Mouse (Mus musculus): Measurements from ENCODE around the gene Cd300ld3. TPM values are rescaled to one million over a fixed set of nuclear protein-coding genes. Genes with fewer than 3 reads are reported as not detected.

The Cd300ld3 gene
- total and polyA plus RNA-seq, 2 experiments from 2014 or later = not detected

- WGBS = 90% methylated on average over 5 of the region's 5 CpGs
- Histone ChIP-seq H3K4me2 (ENCODE audit: low read depth, low read length) (no peak overlapping the region), H3K9ac (replicated peaks; ENCODE audit: low read length) (no peak overlapping the region), H3K4me3 (ENCODE audit: low read length) (no peak overlapping the region), H3K36me3 (ENCODE audit: insufficient read depth, low read length) (no peaks in the 10 kb centered on the region), H3K27ac (no peak overlapping the region), H3K9me3 (ENCODE audit: low read length) (no peaks in the 10 kb centered on the region), H3K4me1 (ENCODE audit: insufficient read depth, low read length) (no peaks in the 10 kb centered on the region), H3K27me3 (ENCODE audit: insufficient read depth, low read length) (no peaks in the 10 kb centered on the region)
- no peak for DNase-seq (ENCODE audit: low spot score)
- no peak for ATAC-seq
- no peak for TF ChIP-seq CTCF (IDR thresholded peaks at IDR 0.05; ENCODE audit: low read depth)
Measured at GRCm38 (mm10) chr11:115004070-115004469, 44.1 kb downstream of the Cd300ld3 start.

- no peak within 1 kb of the TSS for H3K4me3 ChIP-seq (ENCODE audit: low read length)
- H3K9me3 ChIP-seq (ENCODE audit: low read length) = no peaks in the 10 kb centered on the region
- H3K4me2 ChIP-seq (ENCODE audit: low read depth, low read length) = no peak within 1 kb of the TSS
- DNase-seq (ENCODE audit: low spot score) (no peak), ATAC-seq (no peak)
- H3K27me3 ChIP-seq (ENCODE audit: insufficient read depth, low read length) = no peaks in the 10 kb centered on the region
- H3K36me3 ChIP-seq (ENCODE audit: insufficient read depth, low read length) = no peaks in the 10 kb centered on the region
- H3K27ac ChIP-seq = no peak within 1 kb of the TSS
- TF ChIP-seq CTCF (IDR thresholded peaks at IDR 0.05; ENCODE audit: low read depth) = no peak
- no peak within 1 kb of the TSS for H3K9ac ChIP-seq (replicated peaks; ENCODE audit: low read length)
- WGBS = 82% methylated on average over 7 of the region's 7 CpGs
- no peaks in the 10 kb centered on the region for H3K4me1 ChIP-seq (ENCODE audit: insufficient read depth, low read length)
Measured at GRCm38 (mm10) chr11:115001474-115002040, 46.7 kb downstream of the Cd300ld3 start, which contains the start of gene Cd300c2. Gene Cd300c2, minus strand, starts transcription at chr11:115001880.

Other genes starting within 250 kb of the Cd300ld3 start
- 0.58 TPM in 1 of 2 replicates, not detected in the other for gene Gpr142, start 249.5 kb downstream of the Cd300ld3 start, total RNA-seq (2014; rRNA removed)
- not detected in 2 replicates for gene Gpr142, start 249.5 kb downstream of the Cd300ld3 start, polyA plus RNA-seq (2015; fragmentation: Nextera tagmentation; extraction: Ambion mirVana)
- gene Gprc5c, start 197.3 kb downstream of the Cd300ld3 start, total RNA-seq (2014; rRNA removed) = 12.8 and 14.1 TPM in 2 replicates
- gene Gprc5c, start 197.3 kb downstream of the Cd300ld3 start, polyA plus RNA-seq (2015; fragmentation: Nextera tagmentation; extraction: Ambion mirVana) = 7.5 and 7.8 TPM in 2 replicates
- gene Cd300a, start 158.4 kb downstream of the Cd300ld3 start, total RNA-seq (2014; rRNA removed) = 1.1 and 2.6 TPM in 2 replicates
- gene Cd300a, start 158.4 kb downstream of the Cd300ld3 start, polyA plus RNA-seq (2015; fragmentation: Nextera tagmentation; extraction: Ambion mirVana) = 1.4 and 1.5 TPM in 2 replicates
- 0.37 TPM in 1 of 2 replicates, not detected in the other for gene Cd300lb, start 114.0 kb downstream of the Cd300ld3 start, total RNA-seq (2014; rRNA removed)
- gene Cd300lb, start 114.0 kb downstream of the Cd300ld3 start, polyA plus RNA-seq (2015; fragmentation: Nextera tagmentation; extraction: Ambion mirVana) = 0.08 TPM in 1 of 2 replicates, not detected in the other
- gene Cd300c, start 79.3 kb downstream of the Cd300ld3 start, total RNA-seq (2014; rRNA removed) = not detected in 2 replicates
- not detected in 2 replicates for gene Cd300c, start 79.3 kb downstream of the Cd300ld3 start, polyA plus RNA-seq (2015; fragmentation: Nextera tagmentation; extraction: Ambion mirVana)
- 0.58 TPM in 1 of 2 replicates, not detected in the other for gene Cd300ld, start 58.5 kb downstream of the Cd300ld3 start, total RNA-seq (2014; rRNA removed)
- gene Cd300ld, start 58.5 kb downstream of the Cd300ld3 start, polyA plus RNA-seq (2015; fragmentation: Nextera tagmentation; extraction: Ambion mirVana) = 0.15 TPM in 1 of 2 replicates, not detected in the other
- 0.61 and 2.1 TPM in 2 replicates for gene Cd300c2, start 46.5 kb downstream of the Cd300ld3 start, total RNA-seq (2014; rRNA removed)
- 2.5 and 3.0 TPM in 2 replicates for gene Cd300c2, start 46.5 kb downstream of the Cd300ld3 start, polyA plus RNA-seq (2015; fragmentation: Nextera tagmentation; extraction: Ambion mirVana)
- not detected in 2 replicates for gene Cd300ld2, start 32.2 kb downstream of the Cd300ld3 start, total RNA-seq (2014; rRNA removed)
- not detected in 2 replicates for gene Cd300ld2, start 32.2 kb downstream of the Cd300ld3 start, polyA plus RNA-seq (2015; fragmentation: Nextera tagmentation; extraction: Ambion mirVana)
- gene Cd300ld4, start 21.4 kb downstream of the Cd300ld3 start, total RNA-seq (2014; rRNA removed) = not detected in 2 replicates
- not detected in 2 replicates for gene Cd300ld4, start 21.4 kb downstream of the Cd300ld3 start, polyA plus RNA-seq (2015; fragmentation: Nextera tagmentation; extraction: Ambion mirVana)
- gene Cd300ld5, start 10.6 kb downstream of the Cd300ld3 start, total RNA-seq (2014; rRNA removed) = not detected in 2 replicates
- gene Cd300ld5, start 10.6 kb downstream of the Cd300ld3 start, polyA plus RNA-seq (2015; fragmentation: Nextera tagmentation; extraction: Ambion mirVana) = not detected in 2 replicates
- not detected in 2 replicates for gene Cd300e, start 13.8 kb upstream of the Cd300ld3 start, total RNA-seq (2014; rRNA removed)
- gene Cd300e, start 13.8 kb upstream of the Cd300ld3 start, polyA plus RNA-seq (2015; fragmentation: Nextera tagmentation; extraction: Ambion mirVana) = 0.09 and 0.14 TPM in 2 replicates
- 1.2 TPM in 2 replicates for gene Rab37, start 43.0 kb upstream of the Cd300ld3 start, total RNA-seq (2014; rRNA removed)
- gene Rab37, start 43.0 kb upstream of the Cd300ld3 start, polyA plus RNA-seq (2015; fragmentation: Nextera tagmentation; extraction: Ambion mirVana) = 1.2 and 1.3 TPM in 2 replicates
- gene Cd300lf, start 85.6 kb upstream of the Cd300ld3 start, total RNA-seq (2014; rRNA removed) = not detected in 2 replicates
- 0.23 and 0.37 TPM in 2 replicates for gene Cd300lf, start 85.6 kb upstream of the Cd300ld3 start, polyA plus RNA-seq (2015; fragmentation: Nextera tagmentation; extraction: Ambion mirVana)
- gene Slc9a3r1, start 114.9 kb upstream of the Cd300ld3 start, total RNA-seq (2014; rRNA removed) = 72.6 and 76.9 TPM in 2 replicates
- 91.8 and 98.2 TPM in 2 replicates for gene Slc9a3r1, start 114.9 kb upstream of the Cd300ld3 start, polyA plus RNA-seq (2015; fragmentation: Nextera tagmentation; extraction: Ambion mirVana)
- gene Tmem104, start 139.1 kb upstream of the Cd300ld3 start, total RNA-seq (2014; rRNA removed) = 6.4 and 11.1 TPM in 2 replicates
- 10.1 and 13.5 TPM in 2 replicates for gene Tmem104, start 139.1 kb upstream of the Cd300ld3 start, polyA plus RNA-seq (2015; fragmentation: Nextera tagmentation; extraction: Ambion mirVana)
- 17.3 and 27.8 TPM in 2 replicates for gene Nat9, start 139.4 kb upstream of the Cd300ld3 start, total RNA-seq (2014; rRNA removed)
- gene Nat9, start 139.4 kb upstream of the Cd300ld3 start, polyA plus RNA-seq (2015; fragmentation: Nextera tagmentation; extraction: Ambion mirVana) = 17.3 and 22.2 TPM in 2 replicates
- 6.9 and 7.1 TPM in 2 replicates for gene Grin2c, start 218.8 kb upstream of the Cd300ld3 start, total RNA-seq (2014; rRNA removed)
- 1.0 and 1.1 TPM in 2 replicates for gene Grin2c, start 218.8 kb upstream of the Cd300ld3 start, polyA plus RNA-seq (2015; fragmentation: Nextera tagmentation; extraction: Ambion mirVana)
- 20.0 and 22.6 TPM in 2 replicates for gene Fdxr, start 228.6 kb upstream of the Cd300ld3 start, total RNA-seq (2014; rRNA removed)
- gene Fdxr, start 228.6 kb upstream of the Cd300ld3 start, polyA plus RNA-seq (2015; fragmentation: Nextera tagmentation; extraction: Ambion mirVana) = 15.0 and 16.4 TPM in 2 replicates
- gene Fads6, start 249.3 kb upstream of the Cd300ld3 start, total RNA-seq (2014; rRNA removed) = 8.3 and 10.8 TPM in 2 replicates
- gene Fads6, start 249.3 kb upstream of the Cd300ld3 start, polyA plus RNA-seq (2015; fragmentation: Nextera tagmentation; extraction: Ambion mirVana) = 1.8 and 1.9 TPM in 2 replicates